Mouse (Mus musculus) liver, embryonic 11.5 days (tissue): Measurements from ENCODE around the gene Gm10065. TPM values are rescaled to one million over a fixed set of nuclear protein-coding genes. Genes with fewer than 3 reads are reported as not detected.
"Not testable (repeated sequence)": the region's sequence is repeated elsewhere in the genome, so short reads cannot be mapped to it uniquely, and the experiment has no call there.

Experiments used
- ATAC-seq: fragments of 200-750 bp; cut with Nextera tagmentation; replicated peaks from 2 replicates; pipeline ENCODE4 v1.8.0; 2017; ENCODE audit warnings: moderate number of reproducible peaks, mild to moderate bottlenecking, moderate TSS enrichment, moderate library complexity; ENCODE audit not compliant: low FRiP score
- DNase-seq: peaks from one replicate; pipeline ENCODE4 v3.0.0-alpha.2; 2017; ENCODE audit warnings: low spot score
- H3K27ac ChIP-seq: fragments of 300-500 bp; sonication (generic); 2 replicates; pipeline ENCODE4 v1.5.1; 2014; ENCODE audit warnings: mild to moderate bottlenecking, low read depth, low read length, control low read depth
- H3K27me3 ChIP-seq: fragments of 300-500 bp; sonication (generic); replicated peaks from 2 replicates; pipeline ENCODE4 v1.6.1; 2014; ENCODE audit warnings: low read length, mixed read lengths; ENCODE audit not compliant: control insufficient read depth, insufficient read depth
- H3K36me3 ChIP-seq: fragments of 300-500 bp; sonication (generic); 2 replicates; pipeline ENCODE4 v1.6.1; 2014; ENCODE audit warnings: mild to moderate bottlenecking, low read length, moderate library complexity, mixed read lengths; ENCODE audit not compliant: control insufficient read depth, insufficient read depth
- H3K4me1 ChIP-seq: fragments of 300-500 bp; sonication (generic); replicated peaks from 2 replicates; pipeline ENCODE4 v1.6.1; 2014; ENCODE audit warnings: low read length, mixed read lengths; ENCODE audit not compliant: control insufficient read depth, insufficient read depth
- H3K4me2 ChIP-seq: fragments of 300-500 bp; sonication (generic); 2 replicates; pipeline ENCODE4 v1.6.1; 2014; ENCODE audit warnings: mild to moderate bottlenecking, control low read depth, moderate library complexity
- H3K4me3 ChIP-seq: fragments of 300-500 bp; sonication (generic); 2 replicates; pipeline ENCODE4 v1.5.1; 2014; ENCODE audit warnings: low read depth, low read length, control low read depth
- H3K9ac ChIP-seq: fragments of 300-500 bp; sonication (generic); 2 replicates; pipeline ENCODE4 v1.6.1; 2014; ENCODE audit warnings: low read depth, low read length, control low read depth
- H3K9me3 ChIP-seq: fragments of 300-500 bp; sonication (generic); 2 replicates; pipeline ENCODE4 v1.6.1; 2016; ENCODE audit warnings: low read length, inconsistent platforms, mixed read lengths; ENCODE audit not compliant: control insufficient read depth
- WGBS: fragments of 180-500 bp; shearing (Covaris S2); extraction: QIAGEN DNeasy Blood & Tissue Kit; methylation state at CpG from one replicate; pipeline ENCODE4 v1.1.7; 2014; 5-methylcytosine and 5-hydroxymethylcytosine counted together
- polyA plus RNA-seq: library from polyadenylated mRNA; unstranded; fragments of >200 nt; fragmentation: Nextera tagmentation; extraction: Ambion mirVana; gene quantifications from 2 replicates; pipeline ENCODE4 v1.2.1, GENCODE M21; 2014

Gm10065 gene
- not detected in 2 replicates for polyA plus RNA-seq

DNA sequence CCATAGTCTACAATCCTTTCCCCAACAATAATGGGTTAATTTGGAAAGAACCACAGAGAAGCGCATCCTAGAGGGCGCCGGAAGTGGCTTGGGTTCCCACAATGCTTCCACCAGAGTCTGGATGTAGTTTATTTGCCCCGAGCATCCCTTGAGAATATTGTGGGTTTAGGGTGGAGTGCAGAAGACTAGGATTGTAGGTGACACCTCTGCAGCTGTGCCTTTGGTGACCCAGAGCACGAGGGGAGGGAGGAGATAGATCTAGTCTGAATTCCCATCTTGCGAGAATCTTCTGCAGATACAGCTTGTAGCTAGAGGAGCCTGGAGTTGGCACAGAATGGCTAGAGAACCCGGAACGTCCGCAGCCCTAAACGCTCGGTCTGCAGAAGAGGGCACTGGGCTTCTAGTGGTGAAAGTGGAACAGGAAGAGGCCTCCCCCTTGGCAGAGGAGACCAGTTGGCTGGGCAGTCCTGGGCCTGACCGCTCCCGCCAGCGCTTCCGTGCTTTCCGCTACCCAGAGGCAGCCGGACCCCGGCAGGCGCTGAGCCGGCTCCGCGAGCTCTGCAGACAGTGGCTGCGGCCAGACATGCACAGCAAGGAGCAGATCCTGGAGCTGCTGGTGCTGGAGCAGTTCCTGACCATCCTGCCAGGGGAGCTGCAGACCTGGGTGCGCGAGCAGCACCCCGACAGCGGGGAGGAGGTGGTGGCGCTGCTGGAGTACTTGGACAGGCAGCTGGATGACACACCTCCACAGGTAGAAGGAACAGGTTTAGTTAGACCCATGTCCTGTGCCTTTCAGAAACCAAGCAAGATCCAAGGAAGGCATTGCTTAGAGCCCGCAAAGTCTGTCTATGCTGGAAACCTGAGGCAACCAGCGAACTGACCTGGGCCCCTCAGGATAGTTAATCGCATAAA lies at the start of gene Gm10065, which contains the start of gene Zkscan4:
Gene Gm10065, minus strand, starts transcription at position 683 of the 912 bp plus-strand sequence.
Gene Zkscan4, plus strand, starts transcription at position 149 of the 912 bp plus-strand sequence.
- H3K36me3 ChIP-seq: not testable (repeated sequence)
- peak within 1 kb of the TSS; percentile 60 for H3K9ac ChIP-seq

GRCm38 (mm10) chr13:21506221-21506649 lies 27.0 kb upstream of the Gm10065 start:
- DNase-seq: peak; percentile 93
- Histone ChIP-seq H3K9me3 (no peaks in the 10 kb centered on the region), H3K27me3 (no peaks in the 10 kb centered on the region), H3K4me2 (peak overlapping the region; percentile 67), H3K9ac (peak overlapping the region; percentile 77), H3K4me3 (peak overlapping the region; percentile 67), H3K4me1 (no peaks in the 10 kb centered on the region; the same call in 1 of the 2 replicates), H3K27ac (no peak overlapping the region), H3K36me3 (no peaks in the 10 kb centered on the region)
- ATAC-seq: peak; percentile 100
- 0% methylated on average over 21 of the region's 21 CpGs for WGBS

More for the DNA sequence above, at the start of gene Gm10065, which contains the start of gene Zkscan4:
- H3K27me3 ChIP-seq, H3K27ac ChIP-seq, H3K4me1 ChIP-seq, H3K9me3 ChIP-seq: not testable (repeated sequence)
- peak within 1 kb of the TSS; percentile 80 for H3K4me2 ChIP-seq
- H3K4me3 ChIP-seq: peak within 1 kb of the TSS; percentile 57
- WGBS: 4% methylated on average over 31 of the region's 31 CpGs
- ATAC-seq (peak; percentile 58), DNase-seq (peak; percentile 67)

DNA sequence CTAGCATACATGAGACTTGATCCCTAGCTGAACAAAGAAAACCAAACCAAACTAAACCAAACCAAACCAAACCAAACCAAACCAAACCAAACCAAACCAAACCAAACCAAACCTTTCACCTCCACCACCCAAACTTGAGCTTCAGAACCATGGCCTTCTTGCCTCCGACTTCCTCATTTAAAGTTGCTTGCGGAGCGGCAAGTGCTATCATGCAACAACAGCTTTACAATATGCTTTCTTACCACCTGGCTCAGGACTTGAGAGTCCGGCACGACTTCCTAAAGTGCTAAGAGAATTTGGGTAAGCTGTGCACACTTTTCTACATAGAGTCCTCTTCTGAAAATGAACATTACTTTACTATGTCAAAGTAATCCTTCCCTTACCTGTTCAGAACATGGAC lies 23.1 kb upstream of the Gm10065 start:
- H3K27me3 ChIP-seq: no peaks in the 10 kb centered on the region
- H3K27ac ChIP-seq: no peak overlapping the region
- no peaks in the 10 kb centered on the region for H3K36me3 ChIP-seq
- H3K4me1 ChIP-seq: no peaks in the 10 kb centered on the region; the same call in 1 of the 2 replicates
- no peak overlapping the region for H3K4me3 ChIP-seq
- ATAC-seq: no peak
- no peak overlapping the region for H3K9ac ChIP-seq
- 66% methylated on average over 5 of the region's 5 CpGs for WGBS
- H3K9me3 ChIP-seq: no peaks in the 10 kb centered on the region
- DNase-seq: no peak
- no peak overlapping the region for H3K4me2 ChIP-seq

GRCm38 (mm10) chr13:21501182-21501581 lies 21.9 kb upstream of the Gm10065 start, which contains the start of gene Gm11273:
TSS of gene Gm11273 (minus strand) at chr13:21501418.
- H3K9ac ChIP-seq, H3K27me3 ChIP-seq, H3K4me2 ChIP-seq, H3K4me1 ChIP-seq, H3K4me3 ChIP-seq, ATAC-seq, H3K27ac ChIP-seq, H3K9me3 ChIP-seq, DNase-seq, H3K36me3 ChIP-seq: not testable (repeated sequence)
- WGBS: 89% methylated on average over 17 of the region's 17 CpGs

- Histone ChIP-seq H3K9ac (no peak within 1 kb of the TSS), H3K4me2 (no peak within 1 kb of the TSS), H3K4me1 (no peaks in the 10 kb centered on the region), H3K9me3 (no peaks in the 10 kb centered on the region), H3K27ac (no peak within 1 kb of the TSS), H3K27me3 (no peaks in the 10 kb centered on the region), H3K4me3 (no peak within 1 kb of the TSS), H3K36me3 (no peaks in the 10 kb centered on the region)
- DNase-seq (no peak), ATAC-seq (no peak)
- 91% methylated on average over 21 of the region's 21 CpGs for WGBS
Observed at GRCm38 (mm10) chr13:21495080-21495479, 15.8 kb upstream of the Gm10065 start, which contains the start of gene AK157302. TSS of gene AK157302 (plus strand) at chr13:21495223.

- WGBS: 91% methylated on average over 5 of the region's 5 CpGs
Observed at GRCm38 (mm10) chr13:21492847-21493246, 13.6 kb upstream of the Gm10065 start.

DNA sequence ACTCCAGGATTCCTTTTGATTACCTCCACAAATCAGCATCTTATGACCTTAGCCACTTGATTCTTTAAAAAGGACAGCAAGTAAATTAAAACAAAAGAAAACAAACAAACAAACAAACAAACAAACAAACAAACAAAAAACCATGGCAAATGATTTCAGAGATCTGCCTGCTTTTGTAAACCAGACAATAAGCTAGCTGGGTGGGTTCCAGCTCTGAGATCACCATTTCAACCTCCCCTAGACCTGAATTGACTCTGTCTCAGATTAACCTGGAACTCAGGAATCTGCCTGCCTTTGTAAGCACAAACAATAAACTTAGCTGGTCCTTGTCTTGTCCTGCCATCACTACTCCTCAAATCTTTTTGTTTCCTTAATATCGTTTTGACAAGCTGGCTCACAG lies 7.6 kb upstream of the Gm10065 start:
- Histone ChIP-seq H3K4me3 (no peak overlapping the region), H3K36me3 (no peaks in the 10 kb centered on the region), H3K9me3 (no peaks in the 10 kb centered on the region), H3K4me2 (no peak overlapping the region), H3K27ac (no peak overlapping the region), H3K27me3 (no peaks in the 10 kb centered on the region), H3K4me1 (no peaks in the 10 kb centered on the region), H3K9ac (no peak overlapping the region)
- 88% methylated on average over 1 of the region's 1 CpGs for WGBS
- ATAC-seq: no peak
- no peak for DNase-seq

More at GRCm38 (mm10) chr13:21492847-21493246, 13.6 kb upstream of the Gm10065 start:
- Histone ChIP-seq H3K9ac (no peak overlapping the region), H3K27me3 (no peaks in the 10 kb centered on the region), H3K9me3 (no peaks in the 10 kb centered on the region), H3K4me1 (no peaks in the 10 kb centered on the region), H3K36me3 (no peaks in the 10 kb centered on the region), H3K4me2 (no peak overlapping the region), H3K27ac (no peak overlapping the region), H3K4me3 (no peak overlapping the region)
- ATAC-seq (no peak), DNase-seq (no peak)

DNA sequence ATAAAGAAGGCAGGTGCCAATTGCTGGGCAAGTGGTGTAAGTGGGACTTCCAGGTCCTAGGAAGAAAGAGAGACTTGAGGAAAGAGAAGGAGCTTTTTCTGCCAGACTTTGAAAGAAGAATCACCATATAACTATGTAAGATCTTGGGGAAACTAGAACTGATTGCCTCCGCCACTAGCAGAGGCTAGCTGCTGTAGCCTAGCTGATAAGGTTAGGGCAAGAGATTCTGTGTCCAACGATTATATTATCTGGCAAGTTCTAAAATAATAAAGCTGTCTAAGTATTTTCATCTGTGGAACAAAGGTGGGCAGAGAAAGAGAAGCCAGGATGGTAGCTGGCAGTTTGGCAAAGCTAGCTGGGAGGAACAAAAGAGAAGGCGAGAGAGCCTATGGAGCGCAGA lies 6.8 kb downstream of the Gm10065 start:
- H3K4me1 ChIP-seq: peaks cover 8% of the 10 kb centered on the region
- no peak for ATAC-seq
- 26% methylated on average over 4 of the region's 4 CpGs for WGBS
- H3K9me3 ChIP-seq: no peaks in the 10 kb centered on the region
- 0 out of 2 replicates have a peak, but pooled peaks cover under 1% of the 10 kb centered on the region for H3K27me3 ChIP-seq
- no peak overlapping the region for H3K4me2 ChIP-seq
- no peak for DNase-seq
- no peak overlapping the region for H3K9ac ChIP-seq
- H3K36me3 ChIP-seq: no peaks in the 10 kb centered on the region
- no peak overlapping the region for H3K27ac ChIP-seq
- no peak overlapping the region for H3K4me3 ChIP-seq
